Mouse (Mus musculus) lung, adult 2 months (tissue): ENCODE results near the gene Poldip3.

Experiments used
- CTCF ChIP-seq: fragments of 200-500 bp; IDR thresholded peaks from 2 replicates; pipeline ENCODE4 v1.5.1; 2011; ENCODE audit warnings: mild to moderate bottlenecking, low read length, control low read depth; ENCODE audit not compliant: insufficient read depth
- POLR2A ChIP-seq: fragments of 200-500 bp; IDR thresholded peaks from 2 replicates; pipeline ENCODE4 v1.6.1; 2011; ENCODE audit warnings: low read depth, mild to moderate bottlenecking, control low read depth, low read length, borderline replicate concordance; ENCODE audit errors: extremely low read depth

DNA sequence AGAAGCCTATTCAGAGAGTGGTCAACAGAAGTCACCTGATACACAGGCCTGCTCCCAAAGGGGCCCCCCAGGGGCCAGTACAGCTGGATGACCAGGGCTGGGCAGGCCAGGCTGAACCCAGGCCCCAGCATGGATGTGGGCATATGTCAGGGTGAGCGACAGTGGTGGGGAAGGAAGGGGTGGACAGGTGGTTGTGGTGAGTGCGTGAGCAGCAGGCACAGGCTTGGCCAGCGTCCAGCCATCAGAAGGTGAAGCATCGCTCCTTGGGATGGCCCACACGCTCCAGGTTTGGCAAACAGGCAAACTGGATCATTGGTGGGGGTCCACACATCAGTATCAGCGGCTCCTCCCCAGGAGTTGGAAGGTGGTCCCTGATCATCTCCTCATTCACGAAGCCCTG lies 5.1 kb upstream of the Poldip3 start:
- TF ChIP-seq CTCF, result no peak
- TF ChIP-seq POLR2A, result 0 out of 2 replicates have a peak, but pooled peaks have one; percentile 9
